Mouse (Mus musculus): ENCODE results near the gene Mtmr11. TPM values are rescaled to one million over a fixed set of nuclear protein-coding genes. Genes with fewer than 3 reads are reported as not detected.

The Mtmr11 gene
- total RNA-seq (2018; cell fraction: chromatin; rRNA removed): 10 to 100 TPM in 4 of 26 experiments, 1 to 10 TPM in 22; 1.1 to 21.1 (median 5.5) TPM
- total RNA-seq (2018; cell fraction: cytosol; rRNA removed): 1 to 10 TPM in 17 of 26 experiments, under 1 TPM in 9; 0.48 to 2.3 (median 1.2) TPM
- 10 to 100 TPM in 4 of 26 experiments, 1 to 10 TPM in 21, under 1 TPM in 1; 0.93 to 13.2 (median 3.1) TPM for total RNA-seq (2018; cell fraction: nucleus; rRNA removed)
- polyA plus RNA-seq (2018): 1.2 to 2.4 TPM (median 1.8 TPM) in 3 replicates

GRCm38 (mm10) chr3:96161869-96162840, at the start of gene Mtmr11:
Mtmr11 (plus strand) TSS chr3:96162004.
- peak within 1 kb of the TSS; percentile 55 for H3K4me3 ChIP-seq (ENCODE audit: inconsistent target)

GRCm38 (mm10) chr3:96113251-96113650, 48.6 kb upstream of the Mtmr11 start:
- H3K4me3 ChIP-seq (ENCODE audit: inconsistent target): no peak overlapping the region
- 87% methylated on average over 3 of the region's 3 CpGs for WGBS (ENCODE audit: missing documents)
- no peak overlapping the region for H3K27ac ChIP-seq
- peaks cover 43% of the 10 kb centered on the region; the same call in 1 of the 2 replicates for H3K79me2 ChIP-seq (ENCODE audit: inconsistent target)
- no peaks in the 10 kb centered on the region for H3K36me3 ChIP-seq (ENCODE audit: inconsistent target)

More at GRCm38 (mm10) chr3:96161869-96162840, at the start of gene Mtmr11:
- H3K79me2 ChIP-seq (ENCODE audit: inconsistent target): no peaks in the 10 kb centered on the region
- 33% methylated on average over 16 of the region's 16 CpGs for WGBS (ENCODE audit: missing documents)
- peak within 1 kb of the TSS; percentile 86 for H3K27ac ChIP-seq
- no peaks in the 10 kb centered on the region for H3K36me3 ChIP-seq (ENCODE audit: inconsistent target)

- Histone ChIP-seq H3K36me3 (ENCODE audit: inconsistent target) (no peaks in the 10 kb centered on the region), H3K79me2 (ENCODE audit: inconsistent target) (peaks cover 15% of the 10 kb centered on the region; the same call in 1 of the 2 replicates), H3K27ac (no peak overlapping the region), H3K4me3 (ENCODE audit: inconsistent target) (no peak overlapping the region)
- WGBS (ENCODE audit: missing documents): 12% methylated on average over 2 of the region's 2 CpGs
Observed at GRCm38 (mm10) chr3:96118142-96118541, 43.7 kb upstream of the Mtmr11 start.

GRCm38 (mm10) chr3:96118702-96119101, 43.1 kb upstream of the Mtmr11 start:
- Histone ChIP-seq H3K4me3 (ENCODE audit: inconsistent target) (no peak overlapping the region), H3K27ac (no peak overlapping the region), H3K36me3 (ENCODE audit: inconsistent target) (no peaks in the 10 kb centered on the region), H3K79me2 (ENCODE audit: inconsistent target) (peaks cover 10% of the 10 kb centered on the region; the same call in 1 of the 2 replicates)
- WGBS (ENCODE audit: missing documents): 87% methylated on average over 2 of the region's 2 CpGs

GRCm38 (mm10) chr3:96124235-96124634, 37.6 kb upstream of the Mtmr11 start:
- Histone ChIP-seq H3K4me3 (ENCODE audit: inconsistent target) (no peak overlapping the region), H3K27ac (no peak overlapping the region), H3K79me2 (ENCODE audit: inconsistent target) (no peaks in the 10 kb centered on the region; the same call in 1 of the 2 replicates), H3K36me3 (ENCODE audit: inconsistent target) (no peaks in the 10 kb centered on the region)
- 98% methylated on average over 5 of the region's 5 CpGs for WGBS (ENCODE audit: missing documents)

GRCm38 (mm10) chr3:96128128-96128527, 33.7 kb upstream of the Mtmr11 start:
- Histone ChIP-seq H3K36me3 (ENCODE audit: inconsistent target) (no peaks in the 10 kb centered on the region), H3K4me3 (ENCODE audit: inconsistent target) (no peak overlapping the region), H3K27ac (no peak overlapping the region), H3K79me2 (ENCODE audit: inconsistent target) (no peaks in the 10 kb centered on the region)

GRCm38 (mm10) chr3:96132478-96132877, 29.3 kb upstream of the Mtmr11 start:
- H3K36me3 ChIP-seq (ENCODE audit: inconsistent target): no peaks in the 10 kb centered on the region
- 89% methylated on average over 3 of the region's 3 CpGs for WGBS (ENCODE audit: missing documents)
- no peaks in the 10 kb centered on the region for H3K79me2 ChIP-seq (ENCODE audit: inconsistent target)
- no peak overlapping the region for H3K27ac ChIP-seq
- no peak overlapping the region for H3K4me3 ChIP-seq (ENCODE audit: inconsistent target)

GRCm38 (mm10) chr3:96133327-96133905, 28.4 kb upstream of the Mtmr11 start:
- Histone ChIP-seq H3K79me2 (ENCODE audit: inconsistent target) (no peaks in the 10 kb centered on the region), H3K27ac (no peak overlapping the region)
- 97% methylated on average over 11 of the region's 11 CpGs for WGBS (ENCODE audit: missing documents)

GRCm38 (mm10) chr3:96135011-96135410, 26.8 kb upstream of the Mtmr11 start:
- Histone ChIP-seq H3K36me3 (ENCODE audit: inconsistent target) (no peaks in the 10 kb centered on the region), H3K79me2 (ENCODE audit: inconsistent target) (no peaks in the 10 kb centered on the region), H3K4me3 (ENCODE audit: inconsistent target) (no peak overlapping the region), H3K27ac (no peak overlapping the region)
- 100% methylated on average over 1 of the region's 3 CpGs for whole genome bisulfite sequencing (ENCODE audit: missing documents)

More at GRCm38 (mm10) chr3:96133327-96133905, 28.4 kb upstream of the Mtmr11 start:
- Histone ChIP-seq H3K4me3 (ENCODE audit: inconsistent target) (no peak overlapping the region), H3K36me3 (ENCODE audit: inconsistent target) (no peaks in the 10 kb centered on the region)

- Histone ChIP-seq H3K4me3 (ENCODE audit: inconsistent target) (no peak overlapping the region), H3K79me2 (ENCODE audit: inconsistent target) (no peaks in the 10 kb centered on the region), H3K36me3 (ENCODE audit: inconsistent target) (0 out of 2 replicates have a peak, but pooled peaks cover 4% of the 10 kb centered on the region), H3K27ac (no peak overlapping the region)
- WGBS (ENCODE audit: missing documents): 3% methylated on average over 5 of the region's 5 CpGs
Observed at GRCm38 (mm10) chr3:96147950-96148349, 13.9 kb upstream of the Mtmr11 start.

GRCm38 (mm10) chr3:96151836-96152235, 10.0 kb upstream of the Mtmr11 start:
- Histone ChIP-seq H3K79me2 (ENCODE audit: inconsistent target) (no peaks in the 10 kb centered on the region), H3K36me3 (ENCODE audit: inconsistent target) (peaks cover 17% of the 10 kb centered on the region; the same call in 1 of the 2 replicates), H3K27ac (peak overlapping the region; percentile 44), H3K4me3 (ENCODE audit: inconsistent target) (no peak overlapping the region)
- WGBS (ENCODE audit: missing documents): 49% methylated on average over 6 of the region's 7 CpGs

- H3K36me3 ChIP-seq (ENCODE audit: inconsistent target): peaks cover 17% of the 10 kb centered on the region; the same call in 1 of the 2 replicates
- peak overlapping the region; percentile 44; the same call in 1 of the 2 replicates for H3K27ac ChIP-seq
Observed at GRCm38 (mm10) chr3:96152611-96153010, 9.2 kb upstream of the Mtmr11 start.

GRCm38 (mm10) chr3:96155501-96155900, 6.3 kb upstream of the Mtmr11 start:
- peaks cover 17% of the 10 kb centered on the region; the same call in 1 of the 2 replicates for H3K36me3 ChIP-seq (ENCODE audit: inconsistent target)
- WGBS (ENCODE audit: missing documents): 96% methylated on average over 8 of the region's 8 CpGs
- no peak overlapping the region for H3K27ac ChIP-seq
- H3K79me2 ChIP-seq (ENCODE audit: inconsistent target): no peaks in the 10 kb centered on the region
- no peak overlapping the region for H3K4me3 ChIP-seq (ENCODE audit: inconsistent target)

More at GRCm38 (mm10) chr3:96152611-96153010, 9.2 kb upstream of the Mtmr11 start:
- H3K79me2 ChIP-seq (ENCODE audit: inconsistent target): no peaks in the 10 kb centered on the region
- no peak overlapping the region for H3K4me3 ChIP-seq (ENCODE audit: inconsistent target)
- 94% methylated on average over 4 of the region's 5 CpGs for WGBS (ENCODE audit: missing documents)

GRCm38 (mm10) chr3:96159820-96160219, 2.0 kb upstream of the Mtmr11 start:
- WGBS (ENCODE audit: missing documents): 64% methylated on average over 4 of the region's 4 CpGs
- Histone ChIP-seq H3K27ac (peak overlapping the region; percentile 86), H3K36me3 (ENCODE audit: inconsistent target) (no peaks in the 10 kb centered on the region), H3K79me2 (ENCODE audit: inconsistent target) (no peaks in the 10 kb centered on the region), H3K4me3 (ENCODE audit: inconsistent target) (no peak overlapping the region)
